Mouse (Mus musculus) small intestine, adult 2 months (tissue): ENCODE measurements around the gene Gpn2. TPM values are rescaled to one million over a fixed set of nuclear protein-coding genes. Genes with fewer than 3 reads are reported as not detected.

Experiments used
- H3K27ac ChIP-seq: fragments of 200-500 bp; 2 replicates; pipeline ENCODE4 v1.5.1; 2012; ENCODE audit warnings: low read depth, low read length, control low read depth, inconsistent platforms; ENCODE audit not compliant: insufficient read depth
- H3K27me3 ChIP-seq: fragments of 200-500 bp; 2 replicates; pipeline ENCODE4 v1.6.1; 2012; ENCODE audit warnings: mild to moderate bottlenecking, moderate library complexity, low read length, inconsistent platforms; ENCODE audit not compliant: control insufficient read depth, insufficient read depth
- H3K36me3 ChIP-seq: fragments of 200-500 bp; 2 replicates; pipeline ENCODE4 v1.6.1; 2012; ENCODE audit warnings: mild to moderate bottlenecking, low read length, control low read depth, inconsistent platforms; ENCODE audit not compliant: control insufficient read depth, insufficient read depth
- H3K4me1 ChIP-seq: fragments of 200-500 bp; 2 replicates; pipeline ENCODE4 v1.6.1; 2012; ENCODE audit warnings: low read length, inconsistent platforms, mixed read lengths; ENCODE audit not compliant: control insufficient read depth, insufficient read depth, insufficient read length
- H3K4me3 ChIP-seq: fragments of 200-500 bp; 2 replicates; pipeline ENCODE4 v1.5.1; 2012; ENCODE audit warnings: low read depth, mild to moderate bottlenecking, control low read depth, inconsistent platforms, low read length, moderate library complexity
- CTCF ChIP-seq: fragments of 200-500 bp; IDR thresholded peaks from 2 replicates; pipeline ENCODE4 v1.5.1; 2012; ENCODE audit warnings: low read depth, mild to moderate bottlenecking, control low read depth, inconsistent platforms, low read length, moderate library complexity, mixed read lengths; ENCODE audit not compliant: insufficient replicate concordance, insufficient read length; ENCODE audit errors: extremely low read depth
- POLR2A ChIP-seq: fragments of 200-500 bp; IDR thresholded peaks from 2 replicates; pipeline ENCODE4 v1.6.1; 2012; ENCODE audit warnings: low read depth, mild to moderate bottlenecking, control low read depth, inconsistent platforms, low read length, moderate library complexity
- WGBS: fragments of 180-500 bp; shearing (Covaris S2); methylation state at CpG from one replicate; pipeline ENCODE4 v1.1.7; 2018; 5-methylcytosine and 5-hydroxymethylcytosine counted together
- polyA plus RNA-seq: library from polyadenylated mRNA; depleted of rRNA; stranded (reverse); fragments of >200 nt; gene quantifications from 2 replicates; pipeline ENCODE4 v1.2.3, GENCODE M21; 2012

Gpn2 gene
- polyA plus RNA-seq, 1 experiment: 77.8 TPM

DNA sequence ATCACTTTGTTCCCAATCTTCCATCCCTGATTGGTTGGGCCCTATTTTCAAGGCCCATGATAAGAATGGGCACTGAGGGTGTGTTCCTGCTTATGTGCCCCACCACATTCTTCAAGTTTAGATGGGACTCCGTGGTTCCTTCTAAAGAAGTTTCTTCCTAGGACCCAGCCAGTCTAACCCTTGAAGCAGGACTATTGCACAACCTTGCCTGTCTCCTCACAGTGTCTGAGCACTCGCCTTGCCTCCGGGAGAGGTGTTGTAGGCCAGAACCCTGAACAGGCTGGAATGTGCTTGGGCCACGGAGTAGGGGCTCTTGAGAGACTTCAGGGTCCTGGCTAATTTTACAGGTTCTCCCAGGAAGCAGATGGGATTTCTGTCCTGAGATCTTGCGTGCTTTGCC is 18.9 kb downstream of the Gpn2 start:
- WGBS: 91% methylated on average over 5 of the region's 5 CpGs
- Histone ChIP-seq H3K27ac (no peak overlapping the region), H3K4me1 (peaks cover 4% of the 10 kb centered on the region), H3K4me3 (no peak overlapping the region), H3K27me3 (no peaks in the 10 kb centered on the region), H3K36me3 (peaks cover 17% of the 10 kb centered on the region)
- TF ChIP-seq CTCF (no peak), POLR2A (no peak)

DNA sequence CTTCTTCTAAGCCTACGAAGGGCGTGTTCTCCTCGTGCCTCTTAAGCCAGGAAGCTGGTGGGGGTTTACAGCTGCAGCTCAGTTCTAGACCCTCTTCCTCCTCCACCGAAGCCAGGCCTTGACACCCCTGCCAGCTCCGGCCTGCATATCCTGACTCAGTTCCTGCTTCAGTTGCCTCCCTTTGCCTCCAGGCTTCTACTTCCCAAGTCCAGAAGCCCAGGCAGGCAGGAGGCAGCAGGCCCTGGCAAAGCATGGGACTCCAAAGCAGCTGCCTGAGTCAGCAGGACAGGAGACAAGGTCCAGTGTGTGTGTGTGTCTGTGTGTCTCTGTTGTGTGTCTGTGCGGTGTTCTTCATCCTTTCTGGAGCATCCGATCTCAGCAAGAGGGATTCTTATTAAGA is 20.0 kb downstream of the Gpn2 start:
- Histone ChIP-seq H3K27ac (no peak overlapping the region), H3K4me1 (peaks cover 4% of the 10 kb centered on the region), H3K27me3 (no peaks in the 10 kb centered on the region), H3K4me3 (no peak overlapping the region), H3K36me3 (peaks cover 22% of the 10 kb centered on the region)
- WGBS: 85% methylated on average over 7 of the region's 7 CpGs
- TF ChIP-seq POLR2A (no peak), CTCF (no peak)

DNA sequence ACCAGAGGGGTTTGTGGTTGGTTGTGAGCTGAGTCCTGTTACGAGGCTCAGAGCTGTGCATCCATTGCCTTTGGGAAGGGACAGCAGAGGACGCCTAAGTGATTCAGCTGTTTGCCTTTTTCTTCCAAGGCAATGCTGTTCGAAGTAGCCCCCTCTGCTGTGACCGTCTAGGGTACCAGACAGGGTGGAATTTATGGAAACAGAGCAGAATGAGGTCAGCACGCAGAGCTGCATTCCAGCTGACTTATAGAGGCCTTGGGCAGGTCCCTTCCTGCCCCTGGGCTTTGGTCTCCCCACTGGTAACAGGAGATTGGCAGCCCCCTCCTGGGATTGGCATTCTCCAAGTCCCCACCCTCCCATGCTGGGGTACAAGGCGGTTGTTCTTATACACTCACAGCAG is 20.7 kb downstream of the Gpn2 start:
- WGBS: 84% methylated on average over 6 of the region's 6 CpGs
- TF ChIP-seq POLR2A (no peak), CTCF (no peak)

DNA sequence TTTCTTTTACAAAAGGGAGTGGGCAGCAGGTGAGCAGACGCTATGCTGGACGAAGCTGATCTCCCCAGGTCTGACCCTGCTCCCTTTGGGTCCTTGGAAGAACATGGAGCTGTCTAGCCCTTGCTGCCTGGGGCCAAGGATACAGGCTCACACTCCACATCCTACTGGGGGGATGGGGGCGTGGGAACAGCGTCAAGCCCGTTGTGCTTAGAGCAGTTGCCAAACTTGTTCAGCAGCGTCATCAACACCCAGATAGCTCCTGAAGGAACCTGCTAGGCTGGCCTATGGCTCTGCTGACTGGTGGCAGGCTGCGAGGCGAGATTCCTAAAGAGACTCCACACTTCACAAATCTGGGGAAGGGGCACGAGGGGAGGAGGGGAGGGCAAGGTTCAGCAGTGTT is 21.2 kb downstream of the Gpn2 start:
- no peak overlapping the region for H3K4me3 ChIP-seq
- WGBS: 69% methylated on average over 9 of the region's 9 CpGs
- peaks cover 23% of the 10 kb centered on the region for H3K36me3 ChIP-seq
- H3K27ac ChIP-seq: no peak overlapping the region
- TF ChIP-seq POLR2A: no peak
- no peak for TF ChIP-seq CTCF
- H3K27me3 ChIP-seq: no peaks in the 10 kb centered on the region
- H3K4me1 ChIP-seq: peaks cover 4% of the 10 kb centered on the region

More for the DNA sequence above, 20.7 kb downstream of the Gpn2 start:
- H3K4me3 ChIP-seq: no peak overlapping the region
- H3K27ac ChIP-seq: no peak overlapping the region
- no peaks in the 10 kb centered on the region for H3K27me3 ChIP-seq
- peaks cover 22% of the 10 kb centered on the region for H3K36me3 ChIP-seq
- H3K4me1 ChIP-seq: peaks cover 4% of the 10 kb centered on the region

DNA sequence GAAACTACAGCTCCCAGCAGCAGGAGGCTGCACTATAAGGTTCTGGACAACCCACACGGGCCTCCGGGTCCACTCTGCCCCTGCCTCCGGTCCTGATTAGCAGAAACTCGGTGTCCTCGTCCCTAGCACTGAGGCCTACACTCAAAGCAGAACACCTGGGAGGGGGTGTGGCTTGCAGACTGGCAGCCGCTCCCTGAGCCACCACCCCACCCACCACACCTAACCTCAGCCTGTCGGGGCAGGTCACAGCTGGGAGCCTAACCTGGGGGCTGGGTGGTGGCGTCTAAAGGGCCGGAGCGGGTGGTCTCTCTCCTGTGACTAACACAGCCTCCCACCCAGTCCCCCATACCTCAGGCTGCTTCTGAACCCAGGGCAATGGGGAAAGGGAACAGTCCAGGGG is 23.1 kb downstream of the Gpn2 start:
- peaks cover 4% of the 10 kb centered on the region for H3K4me1 ChIP-seq
- 53% methylated on average over 10 of the region's 10 CpGs for WGBS
- H3K36me3 ChIP-seq: peaks cover 28% of the 10 kb centered on the region
- no peak overlapping the region for H3K4me3 ChIP-seq
- H3K27me3 ChIP-seq: no peaks in the 10 kb centered on the region
- TF ChIP-seq POLR2A (no peak), CTCF (no peak)
- H3K27ac ChIP-seq: no peak overlapping the region

DNA sequence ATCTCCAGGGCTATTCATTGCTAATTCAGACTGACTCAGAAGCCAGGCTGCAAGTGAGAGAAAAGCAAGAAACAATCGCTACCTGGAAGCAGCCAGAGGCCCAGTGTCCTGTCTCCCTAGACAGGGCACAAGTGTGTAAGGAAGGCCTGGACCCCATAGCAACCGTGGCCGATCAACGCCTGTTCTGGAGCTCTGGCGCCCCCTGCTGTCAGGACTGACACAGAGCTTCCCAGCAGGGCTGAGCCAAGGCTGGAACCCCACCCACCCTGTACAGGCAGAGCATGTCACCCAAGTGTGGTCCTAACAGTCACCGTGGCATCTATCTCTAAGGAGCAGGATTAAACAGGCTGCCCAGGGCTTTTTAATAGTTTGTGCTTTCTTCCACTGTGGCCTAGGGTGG is 25.6 kb downstream of the Gpn2 start:
- Histone ChIP-seq H3K4me3 (no peak overlapping the region), H3K27me3 (no peaks in the 10 kb centered on the region), H3K36me3 (peaks cover 24% of the 10 kb centered on the region), H3K4me1 (peaks cover 11% of the 10 kb centered on the region), H3K27ac (no peak overlapping the region)
- WGBS: 9% methylated on average over 6 of the region's 6 CpGs
- TF ChIP-seq POLR2A: 0 out of 2 replicates have a peak, but pooled peaks have one; percentile 31
- TF ChIP-seq CTCF: peak; percentile 95

DNA sequence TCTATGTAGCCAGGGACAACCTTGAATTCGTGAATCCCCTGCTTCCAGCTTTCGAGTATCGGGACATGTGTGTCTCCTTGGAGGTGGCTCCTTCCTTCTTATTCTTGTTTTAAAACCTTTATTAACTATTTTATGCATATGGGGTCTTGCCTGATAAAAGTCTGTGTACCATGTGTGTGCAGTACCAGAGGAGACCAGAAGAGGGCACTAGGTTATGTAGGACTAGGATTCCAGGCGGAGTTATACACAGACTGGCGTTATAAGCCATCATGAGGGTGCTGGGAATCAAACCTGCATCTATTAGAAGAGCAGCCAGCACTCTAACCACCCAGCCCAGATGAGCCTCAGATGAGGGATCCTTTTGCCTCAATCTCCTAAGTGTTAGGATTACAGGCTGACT is 27.7 kb downstream of the Gpn2 start:
- Histone ChIP-seq H3K4me3 (no peak overlapping the region), H3K27ac (no peak overlapping the region), H3K36me3 (peaks cover 17% of the 10 kb centered on the region; the same call in 1 of the 2 replicates), H3K4me1 (peaks cover 17% of the 10 kb centered on the region), H3K27me3 (no peaks in the 10 kb centered on the region)
- TF ChIP-seq POLR2A: no peak
- TF ChIP-seq CTCF: no peak
- WGBS: 98% methylated on average over 5 of the region's 5 CpGs

DNA sequence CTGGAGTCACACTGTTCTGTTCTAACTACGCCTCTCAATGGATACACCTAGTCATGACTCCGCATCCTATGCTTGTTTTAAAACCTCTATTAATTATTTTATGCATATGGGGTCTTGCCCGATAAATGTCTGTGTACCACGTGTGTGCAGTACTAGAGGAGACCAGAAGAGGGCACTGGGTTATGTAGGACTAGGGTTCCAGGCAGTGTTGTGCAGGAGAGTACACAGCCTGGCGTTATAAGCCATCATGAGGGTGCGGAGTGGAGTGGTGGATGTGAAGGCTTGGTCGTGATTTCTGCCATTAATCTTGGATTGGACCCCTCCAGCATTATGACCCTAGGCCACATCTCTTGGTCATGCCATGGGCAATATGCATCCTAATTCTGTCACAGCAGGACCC is 28.3 kb downstream of the Gpn2 start:
- TF ChIP-seq POLR2A (no peak), CTCF (no peak)
- no peaks in the 10 kb centered on the region for H3K27me3 ChIP-seq
- WGBS: over 99% methylated on average over 7 of the region's 7 CpGs
- H3K4me3 ChIP-seq: no peak overlapping the region
- H3K27ac ChIP-seq: no peak overlapping the region
- peaks cover 14% of the 10 kb centered on the region for H3K4me1 ChIP-seq
- peaks cover 17% of the 10 kb centered on the region; the same call in 1 of the 2 replicates for H3K36me3 ChIP-seq
